Mouse (Mus musculus) adrenal gland, postnatal 36 days (tissue): Measurements from ENCODE around the gene Ube3b. TPM values are rescaled to one million over a fixed set of nuclear protein-coding genes. Genes with fewer than 3 reads are reported as not detected.

Experiments used
- DNase-seq, 2 experiments: peaks; one replicate each; pipeline ENCODE4 v3.0.0; 2021; ENCODE audit warnings: mixed read lengths in 1 of 2
- long read RNA-seq, 2 experiments: library from polyadenylated mRNA; stranded (forward); transcript quantifications; one replicate each; pipeline ENCODE4 v2.0.0; 2021; ENCODE audit warnings: borderline sequencing depth in 2 of 2
- total RNA-seq, 2 experiments: library from RNA; stranded (reverse); gene quantifications; 2 replicates each; pipeline ENCODE4 v1.2.3; 2021

Gene Ube3b
- total RNA-seq, result 10 to 100 TPM; 60.3 to 79.0 TPM
- long read RNA-seq, experiment 1, full-length matches to known transcripts, result 2 of 17 reads
- long read RNA-seq, experiment 1, partial matches to known transcripts, result 12 of 17 reads
- long read RNA-seq, experiment 1, other reads (novel, unspliced or antisense), result 3 of 17 reads
- long read RNA-seq, experiment 2, full-length matches to known transcripts, result 5 of 18 reads
- long read RNA-seq, experiment 2, partial matches to known transcripts, result 12 of 18 reads
- long read RNA-seq, experiment 2, other reads (novel, unspliced or antisense), result 1 of 18 reads

DNA sequence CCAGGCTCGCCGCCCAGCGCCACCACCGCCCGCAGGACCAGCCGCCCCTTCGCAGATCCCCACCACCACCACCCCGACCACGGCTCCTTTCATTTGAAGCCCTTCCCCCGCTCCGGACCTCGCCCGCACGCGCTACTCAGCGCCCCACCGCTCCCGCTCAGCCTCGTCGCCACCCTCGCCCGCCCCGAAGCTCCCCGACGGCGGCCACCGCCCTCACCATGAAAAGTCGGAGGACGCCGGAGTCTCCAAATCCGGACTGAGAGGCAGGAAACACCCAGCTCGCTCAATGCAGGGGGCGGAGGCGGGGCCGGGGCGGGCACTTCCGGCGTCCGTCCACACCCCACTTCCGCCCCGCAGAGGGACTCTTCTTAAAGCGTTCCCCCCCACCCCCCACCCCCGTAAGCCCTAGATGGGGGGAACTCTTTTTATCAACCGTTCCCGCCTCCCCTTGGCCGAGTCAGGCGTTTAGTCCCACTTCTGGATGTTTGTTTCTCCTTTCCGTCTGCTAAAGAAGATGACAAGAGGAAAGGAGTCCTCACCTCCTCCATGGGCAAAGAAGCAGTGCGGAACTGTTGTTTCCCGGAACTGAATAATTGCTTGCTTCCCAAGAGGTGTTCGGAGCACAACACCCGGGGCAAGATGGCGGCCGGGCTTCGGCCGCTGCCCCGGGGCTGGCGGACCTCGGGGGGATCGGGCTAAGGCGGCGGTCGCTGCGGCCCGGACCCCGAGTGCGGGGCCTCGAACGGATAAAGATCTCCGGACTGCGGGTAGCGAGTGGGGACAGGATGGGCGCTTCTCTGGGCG, at the start of gene Ube3b, which contains the start of gene Kctd10:
Gene Ube3b, plus strand, starts transcription at position 399 of the 804 bp plus-strand sequence.
Gene Kctd10, minus strand, starts transcription at position 300 of the 804 bp plus-strand sequence.
- DNase-seq, result peak; percentile 87 to 91

- no peak for DNase-seq
These were observed 37.4 kb upstream of the Ube3b start for GRCm38 (mm10) chr5:114342996-114343395.

DNA sequence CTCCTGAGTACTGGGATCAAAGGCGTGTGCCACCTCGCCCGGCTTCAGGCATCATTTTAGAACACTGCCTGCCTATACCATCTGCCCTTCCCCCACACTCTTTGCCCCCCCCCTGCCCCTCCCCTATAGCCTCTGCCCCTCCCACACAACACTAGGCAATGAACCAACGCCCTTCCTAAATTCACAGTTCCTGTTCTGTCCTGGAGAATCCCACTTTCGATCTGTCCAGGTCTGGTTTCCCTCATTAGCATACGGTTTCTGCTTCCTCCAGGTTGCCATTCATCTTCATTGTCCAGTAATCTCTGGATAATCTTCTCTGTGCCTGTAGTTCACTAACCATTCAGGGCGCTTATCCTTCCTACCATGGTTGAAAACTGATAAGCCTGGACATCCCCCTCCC, 36.8 kb upstream of the Ube3b start:
- DNase-seq, result no peak

GRCm38 (mm10) chr5:114345538-114345937, 34.9 kb upstream of the Ube3b start:
- DNase-seq, result no peak

GRCm38 (mm10) chr5:114347005-114347404, 33.4 kb upstream of the Ube3b start:
- no peak for DNase-seq

DNA sequence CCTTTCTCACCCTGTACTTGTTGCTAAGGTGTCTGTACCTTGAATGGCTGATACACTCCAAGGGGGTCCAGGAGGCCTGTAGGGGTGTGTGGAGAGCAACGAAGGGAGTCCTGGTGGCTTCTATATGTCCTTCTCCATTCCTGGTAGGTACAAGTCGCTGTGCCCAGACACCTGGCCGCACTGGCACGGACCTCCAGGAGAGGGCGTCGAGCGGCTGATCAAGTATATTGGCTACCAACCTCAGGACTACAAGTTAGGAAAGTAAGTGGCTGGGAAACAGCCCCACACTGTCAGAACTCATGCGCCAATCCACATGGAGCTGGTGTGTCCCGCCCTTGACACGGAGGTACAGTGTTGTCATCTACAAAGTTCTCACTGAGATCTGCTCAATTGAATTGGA, 28.9 kb upstream of the Ube3b start:
- DNase-seq, result no peak

- DNase-seq, result peak; percentile 72 to 85
These were observed 24.0 kb upstream of the Ube3b start for GRCm38 (mm10) chr5:114356250-114356935.

GRCm38 (mm10) chr5:114356936-114357751, 23.3 kb upstream of the Ube3b start:
- no peak for DNase-seq

GRCm38 (mm10) chr5:114358833-114359232, 21.6 kb upstream of the Ube3b start:
- no peak for DNase-seq

DNA sequence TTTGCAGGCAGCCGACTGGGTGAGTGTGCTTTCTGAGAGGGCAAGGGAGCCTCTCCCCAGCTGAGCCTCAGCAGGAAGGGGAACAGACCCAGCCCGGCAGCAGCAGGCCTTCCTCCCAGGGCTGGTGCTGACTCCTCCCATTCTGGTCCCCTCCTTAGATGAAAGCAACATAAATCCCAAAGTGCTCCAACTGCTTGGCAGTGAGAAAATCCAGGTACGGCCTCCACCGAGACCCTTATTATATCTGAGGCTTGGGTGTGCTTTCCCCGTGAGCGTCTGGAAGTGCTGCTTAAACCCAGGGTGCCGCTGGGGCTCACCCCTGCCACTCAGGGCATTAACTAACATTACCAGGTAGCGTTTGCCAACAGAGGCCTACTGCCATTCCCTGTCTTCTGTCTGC, 20.8 kb upstream of the Ube3b start:
- no peak for DNase-seq

DNA sequence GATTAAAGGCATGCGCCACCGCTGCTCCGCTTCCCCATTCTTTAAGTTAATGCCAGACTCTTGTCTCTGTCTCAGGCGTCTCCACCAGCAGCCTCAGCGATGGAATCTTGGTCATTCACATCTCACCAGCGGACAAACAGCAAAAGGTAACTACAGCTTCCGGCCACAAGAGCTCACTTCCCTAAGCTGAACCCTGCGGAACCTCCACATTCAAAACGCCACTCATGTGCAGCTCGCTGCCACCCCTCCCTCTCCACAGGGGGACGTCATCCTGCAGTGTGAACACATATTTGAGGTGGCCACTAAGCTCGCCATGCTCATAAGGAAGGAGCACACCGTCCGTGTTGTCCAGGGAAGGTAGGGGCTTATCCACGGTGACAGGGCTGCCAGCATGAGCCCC, 19.4 kb upstream of the Ube3b start:
- DNase-seq, result no peak

DNA sequence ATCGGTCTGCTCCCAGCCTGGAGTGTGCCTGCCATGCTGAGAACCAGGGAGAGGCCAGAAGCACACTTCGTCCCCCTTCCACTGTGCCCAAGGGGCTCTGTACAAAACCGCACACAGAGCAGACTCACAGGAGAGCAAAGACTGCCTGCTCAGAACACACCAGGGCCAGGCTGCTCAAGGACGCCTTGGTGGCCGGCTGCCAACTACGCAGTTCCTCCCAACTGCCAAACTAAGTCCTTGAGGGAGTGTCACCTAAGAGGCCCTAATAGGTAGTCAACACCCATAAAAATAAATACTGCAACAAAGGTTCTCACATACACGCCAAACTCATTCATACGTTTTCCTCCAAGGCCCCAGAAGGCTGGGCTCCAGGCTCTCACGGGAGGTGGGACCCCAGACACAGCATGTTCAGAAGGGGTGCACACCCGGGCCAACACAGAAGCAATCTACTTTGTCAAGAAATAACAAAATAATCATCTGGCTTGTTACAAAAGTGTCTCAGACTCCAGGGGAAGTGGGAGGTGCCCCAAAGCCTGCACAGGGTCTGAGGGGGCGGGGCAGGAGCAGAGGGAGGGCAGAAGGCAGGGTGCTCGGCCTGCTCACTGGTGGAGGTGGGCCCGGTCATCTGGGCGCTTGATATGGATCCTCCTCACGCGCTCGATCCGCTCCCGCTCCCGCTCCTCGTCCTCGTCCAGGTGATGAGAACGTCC, 15.2 kb upstream of the Ube3b start:
- peak; percentile 65 to 77 for DNase-seq

- no peak for DNase-seq
These were observed 12.3 kb upstream of the Ube3b start for GRCm38 (mm10) chr5:114368121-114368520.

DNA sequence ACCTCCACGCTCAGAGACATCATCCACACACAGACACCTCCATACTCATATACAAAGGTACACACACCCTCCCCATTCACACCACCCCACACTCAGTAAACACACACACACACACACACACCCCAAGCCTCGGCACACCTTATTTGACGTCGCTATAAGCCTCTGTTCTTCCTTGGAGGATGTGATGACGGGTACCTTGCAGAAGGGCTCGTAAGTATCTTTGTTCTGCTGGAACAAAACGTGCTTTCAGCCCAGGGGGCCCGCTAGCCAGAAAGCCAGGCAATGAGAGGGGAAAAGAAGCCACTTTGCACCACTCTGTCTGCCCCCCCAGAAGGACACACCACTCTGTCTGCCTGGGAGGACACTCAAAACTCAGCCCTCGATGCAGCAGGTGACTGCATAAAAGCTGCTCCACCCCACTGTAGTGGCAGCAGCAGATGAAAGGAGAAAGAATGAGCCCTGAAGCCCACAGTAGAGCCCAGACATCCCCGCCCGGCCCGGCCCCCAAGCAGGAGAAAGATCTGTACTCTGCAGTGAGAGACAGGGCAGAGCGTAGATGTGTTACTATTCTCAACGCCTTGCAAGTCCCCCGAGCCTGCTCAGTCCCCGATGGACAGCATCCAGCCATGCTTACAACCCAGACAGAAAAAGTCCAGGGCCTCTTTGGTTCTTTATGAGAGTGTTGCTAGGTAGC, 11.5 kb upstream of the Ube3b start:
- no peak for DNase-seq

DNA sequence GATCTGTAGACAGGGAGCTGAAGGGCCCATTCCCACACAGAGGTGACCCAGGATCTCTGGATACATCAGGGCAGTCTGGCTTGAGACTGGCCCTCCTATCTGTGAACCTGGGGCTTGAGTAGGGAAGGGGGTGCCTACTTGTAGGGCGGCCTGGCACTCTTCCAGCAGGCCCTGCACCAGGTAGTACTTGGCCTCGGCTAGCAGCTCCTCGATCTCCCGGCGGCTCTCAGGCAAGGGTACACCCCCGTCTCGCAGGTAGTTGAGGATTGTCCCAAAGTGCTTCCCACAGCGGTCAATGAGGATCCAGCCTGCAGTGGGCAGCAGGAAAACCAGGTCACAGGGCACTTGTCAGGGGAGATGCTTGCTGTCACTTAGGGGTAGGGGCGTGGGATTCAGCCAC, 10.5 kb upstream of the Ube3b start:
- DNase-seq, result no peak

- DNase-seq, result peak; percentile 36 to 67
These were observed 10.0 kb upstream of the Ube3b start for GRCm38 (mm10) chr5:114370371-114370776.

DNA sequence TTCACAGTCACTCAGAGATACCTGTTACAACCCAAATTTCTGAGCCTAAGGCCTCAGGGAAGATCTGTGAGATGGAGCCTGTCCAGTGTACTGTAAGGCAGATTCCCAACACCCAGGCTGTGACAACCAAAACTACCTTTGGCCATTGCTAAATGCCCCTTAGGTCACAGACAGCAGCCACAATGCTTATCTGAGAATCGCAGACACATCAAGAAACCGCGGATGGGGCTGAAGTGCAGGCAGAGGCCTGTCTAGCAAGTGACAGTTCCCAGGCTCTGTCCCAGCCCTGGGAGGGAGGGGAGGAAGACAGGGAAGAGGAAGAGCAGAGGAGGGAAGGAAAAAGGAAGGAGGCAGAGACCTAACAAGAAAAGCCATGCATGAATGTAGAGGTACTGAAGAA, 9.1 kb upstream of the Ube3b start:
- DNase-seq, result no peak

- DNase-seq, result no peak
These were observed 8.5 kb upstream of the Ube3b start for GRCm38 (mm10) chr5:114371731-114372473.

- no peak for DNase-seq
These were observed 7.8 kb upstream of the Ube3b start for GRCm38 (mm10) chr5:114372565-114372964.

DNA sequence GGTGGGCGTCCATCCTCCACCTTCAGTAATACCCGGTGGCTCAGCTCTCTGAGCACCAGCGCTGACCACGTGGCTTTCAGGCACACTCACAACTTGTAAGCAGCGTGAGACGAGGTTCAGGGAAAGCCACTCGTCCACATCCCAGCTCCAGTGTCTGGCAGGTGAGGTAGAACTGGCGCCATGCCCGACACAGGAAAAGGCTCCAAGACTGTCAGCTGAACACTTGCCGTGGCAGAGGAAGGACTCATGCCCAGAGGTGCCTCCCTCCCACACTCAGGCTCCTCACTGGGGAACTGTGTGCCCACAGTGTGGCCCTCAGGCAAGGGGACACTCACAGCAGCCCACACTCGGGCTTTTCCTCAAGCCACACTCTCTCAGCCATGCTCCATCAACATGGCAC, 7.2 kb upstream of the Ube3b start:
- DNase-seq, result peak in 1 of 2 experiments; percentile 15
